Mouse (Mus musculus): ENCODE measurements around the gene Runx3. TPM values are rescaled to one million over a fixed set of nuclear protein-coding genes. Genes with fewer than 3 reads are reported as not detected.

Runx3 gene
- total RNA-seq, 2 experiments from 2014 or later, result 0.17 TPM; not detected in 1

DNA sequence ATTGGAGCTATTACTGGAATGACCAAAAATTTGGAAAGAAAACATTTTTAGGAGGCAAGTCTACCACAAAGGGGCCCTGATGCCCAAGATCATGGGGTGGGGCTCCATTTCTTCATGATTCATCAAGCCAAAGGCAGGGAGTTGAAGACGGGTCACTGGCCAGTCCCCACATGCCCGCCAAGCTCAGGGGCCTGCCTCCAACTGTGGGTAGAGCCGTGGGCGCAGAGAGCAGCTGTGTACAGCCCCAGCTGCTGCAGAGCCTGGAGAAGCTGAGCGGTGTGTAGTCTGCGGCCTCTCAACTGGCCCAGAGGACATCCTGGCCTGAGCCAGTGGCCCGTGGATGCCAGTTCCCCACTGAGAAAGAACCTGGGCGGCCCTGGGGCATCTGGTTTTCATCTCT, 24.8 kb upstream of the Runx3 start:
- TF ChIP-seq CTCF (IDR thresholded peaks at IDR 0.05), result no peak
- intact Hi-C loops (cut with DNase I), result no loop called here

DNA sequence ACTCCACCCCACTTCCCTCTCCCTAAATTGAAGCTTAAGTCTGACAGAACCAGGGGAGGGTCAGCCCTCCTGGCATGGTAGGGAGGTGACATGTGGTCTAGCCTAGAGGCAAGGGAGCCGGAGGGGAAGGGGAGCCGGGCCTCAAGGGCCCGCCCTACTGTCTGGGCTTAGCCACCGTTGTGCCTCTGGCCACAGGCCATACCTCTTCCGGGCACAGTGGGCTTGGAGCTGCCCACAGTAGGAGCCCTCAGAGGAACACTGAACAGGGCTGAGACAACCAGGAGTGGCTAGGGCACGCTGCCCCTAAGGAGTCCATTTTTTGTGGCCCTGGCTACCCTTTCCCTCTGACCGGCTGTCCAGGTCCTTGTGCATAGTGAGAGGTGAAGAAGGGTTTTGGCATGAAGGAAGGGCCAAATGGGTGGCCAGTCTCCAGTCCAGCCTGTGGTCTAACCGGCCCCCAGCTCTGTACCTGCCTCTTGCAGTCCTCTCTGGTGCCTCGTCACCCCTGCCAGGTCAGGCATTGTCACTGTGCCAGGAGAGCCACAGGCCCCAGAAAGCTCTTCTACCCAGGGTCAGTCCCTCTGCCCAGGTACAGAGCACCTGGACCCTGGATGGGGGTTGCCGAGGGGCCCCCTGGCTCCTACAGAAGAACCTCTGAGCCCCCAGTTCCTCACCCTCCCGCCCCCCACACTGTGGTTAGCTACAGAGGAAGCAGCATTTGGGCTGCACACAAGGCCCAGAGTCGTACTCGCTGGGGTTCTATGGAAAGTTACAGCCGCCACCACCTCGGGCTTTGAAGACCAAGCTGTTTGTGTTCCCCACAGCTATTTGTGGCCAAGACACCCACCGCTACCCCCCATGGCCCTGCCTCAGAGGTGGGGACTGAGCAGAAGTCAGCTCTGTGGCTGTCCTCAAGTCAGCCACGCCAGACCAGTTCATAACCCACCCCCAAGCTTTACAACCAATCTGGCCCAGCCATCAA, 22.3 kb upstream of the Runx3 start:
- H3K4me3 ChIP-seq, result no peak overlapping the region
- intact Hi-C loops (cut with DNase I), result no loop called here
- no peak for DNase-seq
- TF ChIP-seq CTCF (IDR thresholded peaks at IDR 0.05), result no peak
- H3K27ac ChIP-seq, result no peak overlapping the region

More for the DNA sequence above, 24.8 kb upstream of the Runx3 start:
- no peak for DNase-seq
- Histone ChIP-seq H3K27ac (no peak overlapping the region), H3K4me3 (no peak overlapping the region)

DNA sequence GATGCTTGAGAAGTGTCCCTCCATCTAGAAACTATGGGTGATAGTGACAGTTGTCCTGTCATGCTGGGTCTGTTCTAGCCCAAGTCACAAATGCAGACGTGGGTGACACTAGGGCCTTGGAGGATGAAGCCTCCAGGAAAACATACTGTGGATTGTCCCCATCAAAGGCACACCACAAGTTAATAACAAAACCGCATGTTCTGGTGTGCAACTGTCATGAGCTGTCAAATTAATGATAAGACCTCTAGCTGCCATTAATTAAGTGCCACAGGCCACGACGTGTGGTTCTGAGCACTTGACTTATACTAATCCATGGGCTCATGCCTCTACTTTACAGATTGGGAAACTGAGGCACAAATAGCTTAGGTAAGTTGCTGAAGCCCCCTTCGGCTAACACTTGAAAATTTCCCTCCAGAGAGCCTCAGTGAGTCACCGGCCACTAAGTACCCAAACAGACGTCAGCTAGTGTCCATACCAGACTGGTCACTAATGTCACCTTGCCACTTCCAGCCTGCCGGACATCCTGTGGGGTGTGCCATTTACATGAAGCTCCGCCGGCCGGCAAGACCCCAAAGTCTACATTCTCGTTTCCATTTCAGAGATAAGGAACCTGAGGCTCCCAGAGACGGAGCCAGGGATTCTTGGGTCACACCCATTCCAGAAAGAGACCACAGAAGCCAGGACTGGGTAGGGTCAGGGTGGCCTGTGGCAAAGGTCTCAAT, 18.3 kb upstream of the Runx3 start:
- intact Hi-C loops (cut with DNase I), result no loop called here
- no peak for DNase-seq
- Histone ChIP-seq H3K4me3 (no peak overlapping the region), H3K27ac (no peak overlapping the region)
- TF ChIP-seq CTCF (IDR thresholded peaks at IDR 0.05), result no peak

DNA sequence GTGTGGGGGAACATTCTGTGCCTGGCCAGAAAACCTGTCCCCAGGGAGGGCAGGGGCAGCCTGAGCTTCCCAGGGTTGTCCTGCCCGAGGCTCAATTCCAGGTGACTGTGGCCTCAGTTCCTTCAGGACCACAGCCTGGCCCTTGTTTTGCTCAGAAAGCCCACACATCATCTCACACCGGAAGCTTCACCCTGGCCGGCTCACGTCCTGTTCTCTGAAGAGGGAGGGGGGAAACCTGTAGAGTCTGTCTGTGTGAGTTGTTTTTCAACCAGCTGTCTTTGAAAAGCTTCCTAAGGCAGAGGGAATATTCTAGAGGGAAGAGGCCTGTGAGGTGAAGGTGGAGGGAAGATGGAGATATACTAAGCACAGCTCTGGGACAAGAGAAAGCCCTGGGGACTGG, 17.7 kb upstream of the Runx3 start:
- Histone ChIP-seq H3K27ac (no peak overlapping the region), H3K4me3 (no peak overlapping the region)
- no peak for TF ChIP-seq CTCF (IDR thresholded peaks at IDR 0.05)
- DNase-seq, result no peak
- intact Hi-C loops (cut with DNase I), result no loop called here

DNA sequence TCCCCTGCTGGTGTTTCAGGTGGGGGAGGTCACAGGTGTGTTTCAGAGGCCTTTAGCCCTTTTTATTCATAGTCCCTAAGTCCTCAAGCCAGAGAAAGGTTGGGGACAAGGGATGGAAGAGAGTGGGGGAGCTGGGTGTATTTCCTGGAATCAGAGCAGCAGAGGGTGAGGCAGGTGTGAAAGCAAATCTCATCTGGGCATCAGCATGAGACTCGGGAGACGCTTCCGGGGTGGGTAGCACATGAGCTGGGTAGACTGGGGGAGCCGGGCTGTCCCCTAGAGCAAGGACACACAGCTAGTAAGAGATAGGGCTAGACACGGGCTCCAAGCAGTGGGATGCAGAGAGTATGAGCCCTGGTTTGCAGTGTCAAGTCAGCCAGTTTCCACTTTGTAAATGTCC, 16.7 kb upstream of the Runx3 start:
- DNase-seq, result no peak
- TF ChIP-seq CTCF (IDR thresholded peaks at IDR 0.05), result no peak
- intact Hi-C loops (cut with DNase I), result no loop called here
- Histone ChIP-seq H3K27ac (no peak overlapping the region), H3K4me3 (no peak overlapping the region)

DNA sequence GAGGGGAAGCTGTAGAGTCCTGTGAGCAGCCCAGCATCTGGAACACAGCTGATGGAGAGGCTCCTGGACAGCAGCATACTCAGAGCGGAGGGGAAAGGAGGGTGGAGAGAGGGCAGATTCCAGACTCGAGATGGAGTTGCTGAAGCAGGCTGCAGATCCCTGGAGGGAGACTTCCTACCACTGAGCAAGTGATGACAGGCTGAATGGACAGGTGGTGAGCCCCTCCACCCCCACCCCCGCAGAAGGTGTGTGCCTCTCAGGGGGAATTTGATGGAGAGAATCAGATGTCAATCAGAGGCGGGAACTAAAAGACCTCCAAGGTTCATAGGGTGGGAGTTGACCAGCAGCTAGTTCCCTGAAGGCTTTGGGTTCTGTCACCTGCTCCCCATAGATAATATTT, 13.5 kb upstream of the Runx3 start:
- TF ChIP-seq CTCF (IDR thresholded peaks at IDR 0.05), result no peak
- DNase-seq, result no peak
- intact Hi-C loops (cut with DNase I), result no loop called here
- H3K27ac ChIP-seq, result no peak overlapping the region
- no peak overlapping the region for H3K4me3 ChIP-seq

DNA sequence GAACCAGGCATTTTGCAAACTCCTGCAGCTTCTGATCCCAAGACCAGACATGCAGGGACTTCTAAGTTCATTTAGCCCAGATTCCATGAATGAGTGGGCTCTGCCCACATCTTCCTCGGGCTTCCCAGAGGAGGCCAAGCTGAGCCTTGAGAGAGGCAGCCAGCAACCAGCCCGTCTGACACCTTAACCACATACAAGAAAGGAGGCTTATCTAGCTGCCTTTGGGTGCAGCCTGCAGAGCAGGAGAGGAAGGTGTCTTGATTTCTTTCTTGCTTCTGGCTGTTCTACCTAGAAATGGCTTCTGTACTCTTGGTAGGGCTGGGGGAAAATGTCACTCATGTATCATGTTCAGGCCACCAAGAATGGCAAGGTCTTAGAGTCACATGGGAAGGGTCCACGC, 11.8 kb upstream of the Runx3 start:
- Histone ChIP-seq H3K4me3 (no peak overlapping the region), H3K27ac (no peak overlapping the region)
- no peak for DNase-seq
- intact Hi-C loops (cut with DNase I), result no loop called here
- no peak for TF ChIP-seq CTCF (IDR thresholded peaks at IDR 0.05)

DNA sequence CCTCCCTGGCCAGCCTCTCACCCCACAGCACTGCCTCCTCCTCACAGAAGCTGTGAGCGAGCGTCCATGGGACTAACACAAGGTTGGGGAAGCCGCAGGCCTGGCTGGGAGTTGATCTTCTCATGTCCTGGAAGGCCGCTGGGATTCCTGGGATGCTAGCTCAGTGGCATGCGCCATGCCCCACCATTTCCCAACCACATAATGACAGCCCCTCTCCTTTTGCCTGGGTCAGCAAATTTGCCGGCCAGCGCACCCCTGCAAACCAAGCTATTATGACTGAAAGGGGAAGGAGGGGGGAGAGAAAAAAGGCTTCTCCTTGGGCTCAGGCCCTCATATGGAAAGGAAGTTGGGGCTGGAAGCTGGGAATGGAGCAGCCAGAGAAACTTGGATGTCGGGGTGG, 6.8 kb upstream of the Runx3 start:
- H3K4me3 ChIP-seq, result no peak overlapping the region
- TF ChIP-seq CTCF (IDR thresholded peaks at IDR 0.05), result no peak
- no peak for DNase-seq
- intact Hi-C loops (cut with DNase I), result no loop called here
- no peak overlapping the region for H3K27ac ChIP-seq

DNA sequence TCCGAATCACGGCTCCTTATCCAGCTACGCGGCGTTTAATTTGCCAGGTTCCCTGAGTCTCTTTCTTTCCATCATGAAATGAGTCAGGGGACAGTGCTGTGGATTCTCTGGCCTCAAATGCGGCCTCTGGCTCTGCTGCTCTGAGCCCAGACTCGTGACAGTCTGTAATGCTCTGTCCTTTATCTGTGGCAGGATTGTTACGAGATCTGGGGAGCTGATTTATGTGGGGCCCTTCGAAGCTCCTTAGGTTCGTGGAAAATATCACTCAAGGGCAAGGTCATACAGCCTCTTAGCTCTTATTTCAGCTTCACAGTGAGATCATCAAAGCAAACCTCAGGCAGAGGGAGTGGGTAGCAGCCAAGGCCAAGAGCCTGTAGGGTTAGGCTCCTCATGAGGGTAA, 6.2 kb upstream of the Runx3 start:
- intact Hi-C loops (cut with DNase I), result no loop called here
- DNase-seq, result no peak
- TF ChIP-seq CTCF (IDR thresholded peaks at IDR 0.05), result no peak
- Histone ChIP-seq H3K27ac (no peak overlapping the region), H3K4me3 (no peak overlapping the region)

DNA sequence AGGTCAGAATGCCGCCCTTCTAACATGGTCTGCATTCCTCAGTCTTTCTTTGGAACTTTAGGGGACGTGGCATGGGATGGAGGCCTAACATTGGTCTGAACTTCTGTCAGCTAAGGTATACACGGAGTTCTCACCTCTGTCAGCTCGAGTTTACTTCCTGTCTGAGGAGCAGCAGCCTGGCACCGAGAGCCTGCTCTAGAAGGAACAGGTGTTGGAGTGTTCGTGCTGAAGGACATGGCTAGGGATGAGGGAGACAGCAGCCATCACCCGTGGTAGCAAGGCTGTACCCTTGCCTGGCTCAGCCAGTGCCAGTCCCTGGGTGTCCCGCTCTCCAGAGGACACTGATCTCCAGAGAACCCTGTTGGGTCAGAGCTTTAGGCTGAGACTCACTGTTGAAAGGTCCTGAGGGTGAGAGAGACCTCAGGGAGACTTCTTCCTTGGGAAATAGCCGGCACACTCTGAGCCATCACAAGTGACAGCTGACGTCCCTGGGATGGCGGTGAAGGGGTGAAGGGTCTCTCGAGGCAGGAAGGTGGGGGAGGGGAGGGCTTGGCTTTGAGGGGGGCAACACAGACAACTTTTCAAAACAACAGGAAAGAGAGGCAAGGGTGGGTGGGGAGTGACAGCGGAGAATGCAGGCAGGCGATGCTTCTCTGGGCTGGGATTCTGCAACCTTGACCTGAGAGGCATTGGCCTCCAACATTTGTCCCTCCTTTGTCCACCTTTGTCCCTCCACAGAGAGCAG, 4.9 kb upstream of the Runx3 start:
- no peak for TF ChIP-seq CTCF (IDR thresholded peaks at IDR 0.05)
- Histone ChIP-seq H3K4me3 (no peak overlapping the region), H3K27ac (no peak overlapping the region)
- intact Hi-C loops (cut with DNase I), result no loop called here
- no peak for DNase-seq

DNA sequence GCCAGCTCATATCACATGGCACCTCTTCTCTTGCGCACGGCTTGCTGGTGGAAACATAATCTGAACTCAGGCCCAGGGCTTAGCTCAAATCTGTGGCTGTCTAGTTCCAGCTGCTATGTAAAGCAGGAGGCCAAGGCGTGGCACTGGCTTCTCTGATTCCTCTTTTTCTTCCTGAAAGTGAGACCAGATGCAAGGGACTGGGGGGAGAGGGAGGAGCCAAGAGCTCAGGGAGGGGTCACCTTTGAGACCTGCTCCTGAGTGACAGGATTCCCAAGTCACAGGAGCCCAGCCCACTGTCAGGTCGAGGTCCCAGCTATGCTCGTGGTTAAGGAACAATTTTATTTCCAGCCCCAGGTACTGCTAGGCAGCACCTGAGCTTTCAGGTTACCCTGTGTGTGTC, 4.1 kb upstream of the Runx3 start:
- intact Hi-C loops (cut with DNase I), result no loop called here
- no peak for DNase-seq
- Histone ChIP-seq H3K27ac (no peak overlapping the region), H3K4me3 (no peak overlapping the region)
- TF ChIP-seq CTCF (IDR thresholded peaks at IDR 0.05), result no peak

DNA sequence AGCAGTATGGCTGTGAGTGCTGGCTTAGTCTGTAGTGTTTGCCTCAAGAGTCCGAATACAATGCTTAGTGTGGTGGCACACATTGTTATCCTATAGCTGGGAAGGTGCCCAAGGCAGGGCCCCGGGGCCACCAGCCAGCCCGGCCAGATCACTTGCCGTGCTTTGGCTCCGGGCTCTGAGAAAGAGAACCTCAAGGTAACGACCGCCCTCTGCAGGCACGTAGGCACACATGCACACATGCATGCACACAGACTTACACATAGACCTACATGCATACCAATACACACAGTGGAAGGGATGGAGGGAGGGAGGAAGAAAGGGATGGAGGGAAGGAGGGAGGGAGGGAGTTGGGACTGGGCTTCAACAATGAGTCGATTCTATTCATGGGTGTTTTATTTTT, 2.6 kb upstream of the Runx3 start:
- no peak for DNase-seq
- H3K27ac ChIP-seq, result no peak overlapping the region
- no peak overlapping the region for H3K4me3 ChIP-seq
- TF ChIP-seq CTCF (IDR thresholded peaks at IDR 0.05), result no peak
- intact Hi-C loops (cut with DNase I), result no loop called here
